Mouse (Mus musculus): Measurements from ENCODE around the gene Slc6a1.

Gene Slc6a1

GRCm38 (mm10) chr6:114354635-114355034, 72.2 kb downstream of the Slc6a1 start:
- DNase-seq (ENCODE audit: low spot score): no peak

GRCm38 (mm10) chr6:114358171-114358570, 75.7 kb downstream of the Slc6a1 start:
- DNase-seq (ENCODE audit: low spot score): no peak

- no peak for DNase-seq (ENCODE audit: low spot score)
Measured at GRCm38 (mm10) chr6:114362355-114362754, 79.9 kb downstream of the Slc6a1 start.

- no peak for DNase-seq (ENCODE audit: low spot score)
Measured at GRCm38 (mm10) chr6:114363740-114364139, 81.3 kb downstream of the Slc6a1 start.

GRCm38 (mm10) chr6:114364734-114365133, 82.3 kb downstream of the Slc6a1 start:
- DNase-seq (ENCODE audit: low spot score): no peak

GRCm38 (mm10) chr6:114366191-114366590, 83.8 kb downstream of the Slc6a1 start:
- no peak for DNase-seq (ENCODE audit: low spot score)

Data from yolk sac, embryonic 10.5 days (tissue).